Mouse (Mus musculus) small intestine, adult 2 months (tissue): Measurements from ENCODE around the gene Hyal3. TPM values are rescaled to one million over a fixed set of nuclear protein-coding genes. Genes with fewer than 3 reads are reported as not detected.

Source experiments
- H3K27ac ChIP-seq: fragments of 200-500 bp; 2 replicates; pipeline ENCODE4 v1.5.1; 2012; ENCODE audit warnings: low read depth, low read length, control low read depth, inconsistent platforms; ENCODE audit not compliant: insufficient read depth
- H3K27me3 ChIP-seq: fragments of 200-500 bp; 2 replicates; pipeline ENCODE4 v1.6.1; 2012; ENCODE audit warnings: mild to moderate bottlenecking, moderate library complexity, low read length, inconsistent platforms; ENCODE audit not compliant: control insufficient read depth, insufficient read depth
- H3K36me3 ChIP-seq: fragments of 200-500 bp; 2 replicates; pipeline ENCODE4 v1.6.1; 2012; ENCODE audit warnings: mild to moderate bottlenecking, low read length, control low read depth, inconsistent platforms; ENCODE audit not compliant: control insufficient read depth, insufficient read depth
- H3K4me1 ChIP-seq: fragments of 200-500 bp; 2 replicates; pipeline ENCODE4 v1.6.1; 2012; ENCODE audit warnings: low read length, inconsistent platforms, mixed read lengths; ENCODE audit not compliant: control insufficient read depth, insufficient read depth, insufficient read length
- H3K4me3 ChIP-seq: fragments of 200-500 bp; 2 replicates; pipeline ENCODE4 v1.5.1; 2012; ENCODE audit warnings: low read depth, mild to moderate bottlenecking, control low read depth, inconsistent platforms, low read length, moderate library complexity
- CTCF ChIP-seq: fragments of 200-500 bp; IDR thresholded peaks from 2 replicates; pipeline ENCODE4 v1.5.1; 2012; ENCODE audit warnings: low read depth, mild to moderate bottlenecking, control low read depth, inconsistent platforms, low read length, moderate library complexity, mixed read lengths; ENCODE audit not compliant: insufficient replicate concordance, insufficient read length; ENCODE audit errors: extremely low read depth
- POLR2A ChIP-seq: fragments of 200-500 bp; IDR thresholded peaks from 2 replicates; pipeline ENCODE4 v1.6.1; 2012; ENCODE audit warnings: low read depth, mild to moderate bottlenecking, control low read depth, inconsistent platforms, low read length, moderate library complexity
- WGBS: fragments of 180-500 bp; shearing (Covaris S2); methylation state at CpG from one replicate; pipeline ENCODE4 v1.1.7; 2018; 5-methylcytosine and 5-hydroxymethylcytosine counted together
- polyA plus RNA-seq: library from polyadenylated mRNA; depleted of rRNA; stranded (reverse); fragments of >200 nt; gene quantifications from 2 replicates; pipeline ENCODE4 v1.2.3, GENCODE M21; 2012

The Hyal3 gene
- polyA plus RNA-seq, 1 experiment: 0.89 TPM

DNA sequence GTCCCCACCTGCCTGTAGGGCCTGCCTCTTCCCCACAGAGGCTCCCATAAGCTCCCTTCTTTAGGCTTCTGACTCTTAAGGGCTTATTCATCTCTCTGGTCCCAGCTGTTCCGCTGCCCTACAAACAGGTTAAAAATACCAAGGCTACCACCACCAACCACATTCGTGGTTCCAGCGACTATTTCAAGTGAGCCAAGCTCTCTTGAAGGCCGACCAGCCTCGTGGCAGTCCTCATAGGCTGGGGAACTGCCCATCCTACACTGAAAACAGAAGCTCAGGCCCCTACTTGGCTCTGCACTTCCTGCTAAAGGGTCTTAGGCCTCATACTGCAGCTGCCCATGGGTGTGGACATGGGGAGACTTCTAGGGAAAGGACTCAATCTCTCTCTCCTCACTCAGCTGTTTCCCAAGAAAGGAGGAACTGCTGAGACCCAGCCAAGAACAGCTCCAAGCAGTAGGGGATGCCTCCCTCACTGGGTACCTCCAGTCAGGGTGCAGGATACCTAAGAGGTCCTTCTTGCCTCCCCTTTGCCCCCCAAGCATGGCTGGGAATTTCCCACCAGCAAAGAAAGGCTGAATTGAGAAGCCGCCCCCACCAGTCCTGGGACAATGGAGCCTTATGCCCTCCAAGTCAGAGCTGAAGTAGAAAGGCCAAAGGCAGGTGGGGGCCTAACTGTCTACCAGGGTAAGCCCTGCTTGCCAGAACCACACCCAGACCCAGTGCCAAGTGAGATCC is 31.0 kb downstream of the Hyal3 start:
- H3K4me1 ChIP-seq: peaks cover 30% of the 10 kb centered on the region
- 43% methylated on average over 6 of the region's 6 CpGs for WGBS
- H3K27me3 ChIP-seq: no peaks in the 10 kb centered on the region
- peak overlapping the region; percentile 91 for H3K27ac ChIP-seq
- peaks cover 25% of the 10 kb centered on the region for H3K36me3 ChIP-seq
- TF ChIP-seq POLR2A (no peak), CTCF (no peak)
- H3K4me3 ChIP-seq: peak overlapping the region; percentile 44

- Histone ChIP-seq H3K36me3 (peaks cover 29% of the 10 kb centered on the region), H3K27me3 (no peaks in the 10 kb centered on the region), H3K4me3 (peak overlapping the region; percentile 44), H3K4me1 (peaks cover 24% of the 10 kb centered on the region), H3K27ac (peak overlapping the region; percentile 91)
- TF ChIP-seq CTCF: peak; percentile 94
- peak; percentile 66; the same call in 1 of the 2 replicates for TF ChIP-seq POLR2A
- 2% methylated on average over 48 of the region's 48 CpGs for WGBS
These were observed 31.8 kb downstream of the Hyal3 start for GRCm38 (mm10) chr9:107612191-107612944.

DNA sequence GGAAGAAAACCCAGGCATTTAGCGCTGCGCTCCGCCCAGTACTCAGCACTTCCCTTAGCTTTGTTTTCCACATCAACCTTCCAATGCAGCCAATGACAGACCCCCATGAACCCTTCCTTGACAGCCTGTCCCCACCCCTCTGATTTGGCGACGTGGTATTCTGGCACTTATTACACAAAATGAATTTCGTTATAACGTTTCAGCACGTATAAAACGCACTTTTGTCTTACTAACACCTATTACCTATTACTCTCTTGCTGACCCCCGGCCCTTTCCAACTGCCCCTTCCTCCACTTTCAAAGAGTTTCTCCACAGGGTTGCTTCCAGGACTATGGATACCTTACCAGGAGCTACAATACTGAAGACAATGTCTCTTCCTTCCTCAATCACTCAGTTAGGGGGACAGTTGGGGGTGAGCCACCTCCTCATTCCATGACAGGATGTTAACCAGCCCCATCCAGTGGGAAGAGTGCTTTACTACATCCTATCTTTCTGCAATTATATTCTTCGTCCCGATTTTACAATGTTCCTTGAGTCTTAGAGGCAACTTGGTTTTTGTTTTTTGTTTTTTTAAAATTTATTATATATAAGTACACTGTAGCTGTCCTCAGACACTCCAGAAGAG is 32.4 kb downstream of the Hyal3 start:
- H3K4me3 ChIP-seq: peak overlapping the region; percentile 23
- peaks cover 21% of the 10 kb centered on the region for H3K4me1 ChIP-seq
- 0 out of 2 replicates have a peak, but pooled peaks have one; percentile 0 for TF ChIP-seq POLR2A
- no peak for TF ChIP-seq CTCF

DNA sequence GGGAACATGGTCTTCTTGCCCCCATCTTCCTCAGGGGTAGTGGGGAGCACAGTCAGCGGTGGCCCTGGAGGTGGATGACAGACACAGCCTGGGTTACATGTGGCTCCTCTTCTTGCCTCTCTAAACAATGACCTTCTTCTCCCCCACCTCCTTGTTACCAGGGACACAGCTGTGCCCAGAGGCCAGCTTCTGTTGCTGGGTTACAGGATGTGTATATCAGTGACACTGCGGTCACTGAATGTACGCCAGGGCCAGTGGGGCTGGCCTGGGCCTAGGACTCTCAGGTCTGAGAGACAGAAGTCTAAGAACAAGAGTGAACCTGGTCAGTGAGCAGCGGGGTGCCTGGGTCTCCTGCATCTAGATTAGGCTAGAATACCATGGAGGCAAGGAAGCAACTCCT is 34.4 kb downstream of the Hyal3 start:
- peaks cover 30% of the 10 kb centered on the region for H3K4me1 ChIP-seq
- peaks cover 53% of the 10 kb centered on the region for H3K36me3 ChIP-seq
- H3K27ac ChIP-seq: no peak overlapping the region
- no peak for TF ChIP-seq CTCF
- no peak for TF ChIP-seq POLR2A
- H3K4me3 ChIP-seq: no peak overlapping the region
- no peaks in the 10 kb centered on the region for H3K27me3 ChIP-seq
- 85% methylated on average over 4 of the region's 4 CpGs for WGBS

More for the DNA sequence above, 32.4 kb downstream of the Hyal3 start:
- H3K36me3 ChIP-seq: peaks cover 34% of the 10 kb centered on the region
- peak overlapping the region; percentile 80 for H3K27ac ChIP-seq
- WGBS: 3% methylated on average over 12 of the region's 12 CpGs
- H3K27me3 ChIP-seq: no peaks in the 10 kb centered on the region

DNA sequence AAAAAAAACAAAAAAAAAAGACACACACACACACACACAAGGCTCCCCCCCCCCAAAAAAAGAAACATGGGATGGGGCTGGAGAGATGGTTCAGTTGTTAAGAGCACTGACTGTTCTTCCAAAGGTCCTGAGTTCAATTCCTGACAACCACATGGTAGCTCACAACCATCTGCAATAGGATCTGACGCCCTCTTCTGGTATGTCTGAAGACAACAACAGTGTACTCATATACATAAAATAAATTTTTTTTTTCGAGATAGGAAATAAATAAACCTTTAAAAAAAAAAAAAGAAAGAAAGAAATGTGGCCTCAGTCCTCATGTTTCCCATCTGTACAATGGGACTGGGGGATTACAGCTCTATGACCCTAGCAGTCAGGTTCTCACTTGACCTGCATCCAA is 36.8 kb downstream of the Hyal3 start:
- peaks cover 28% of the 10 kb centered on the region for H3K4me1 ChIP-seq
- no peak overlapping the region for H3K4me3 ChIP-seq
- WGBS: 65% methylated on average over 2 of the region's 2 CpGs
- H3K27ac ChIP-seq: no peak overlapping the region
- TF ChIP-seq POLR2A (no peak), CTCF (no peak)
- peaks cover 56% of the 10 kb centered on the region for H3K36me3 ChIP-seq
- H3K27me3 ChIP-seq: no peaks in the 10 kb centered on the region

- 86% methylated on average over 6 of the region's 6 CpGs for WGBS
- H3K4me3 ChIP-seq: no peak overlapping the region
- H3K27me3 ChIP-seq: no peaks in the 10 kb centered on the region
- H3K36me3 ChIP-seq: peaks cover 56% of the 10 kb centered on the region
- TF ChIP-seq CTCF (no peak), POLR2A (no peak)
- peak overlapping the region; percentile 90 for H3K27ac ChIP-seq
- peaks cover 28% of the 10 kb centered on the region for H3K4me1 ChIP-seq
These were observed 37.5 kb downstream of the Hyal3 start for GRCm38 (mm10) chr9:107618098-107618497.
